Mouse (Mus musculus) hindbrain, embryonic 13.5 days (tissue): ENCODE measurements around the gene G6pc2. TPM values are rescaled to one million over a fixed set of nuclear protein-coding genes. Genes with fewer than 3 reads are reported as not detected.

Experiments
- ATAC-seq: fragments of 200-750 bp; cut with Nextera tagmentation; 2 replicates; pipeline ENCODE4 v1.8.0; 2017; ENCODE audit warnings: moderate TSS enrichment; ENCODE audit not compliant: low FRiP score
- H3K27ac ChIP-seq: fragments of 300-500 bp; sonication (generic); 2 replicates; pipeline ENCODE4 v1.5.1; 2015; ENCODE audit warnings: inconsistent platforms, mild to moderate bottlenecking, moderate library complexity
- H3K27me3 ChIP-seq: fragments of 300-500 bp; sonication (generic); 2 replicates; pipeline ENCODE4 v1.6.1; 2015; ENCODE audit warnings: mild to moderate bottlenecking, inconsistent platforms
- H3K36me3 ChIP-seq: fragments of 300-500 bp; sonication (generic); 2 replicates; pipeline ENCODE4 v1.6.1; 2015; ENCODE audit warnings: mild to moderate bottlenecking, inconsistent platforms
- H3K4me1 ChIP-seq: fragments of 300-500 bp; sonication (generic); replicated peaks from 2 replicates; pipeline ENCODE4 v1.6.1; 2015; ENCODE audit warnings: inconsistent platforms
- H3K4me2 ChIP-seq: fragments of 300-500 bp; sonication (generic); 2 replicates; pipeline ENCODE4 v1.6.1; 2015; ENCODE audit warnings: inconsistent platforms, mild to moderate bottlenecking, moderate library complexity
- H3K4me3 ChIP-seq: fragments of 300-500 bp; sonication (generic); 2 replicates; pipeline ENCODE4 v1.5.1; 2015; ENCODE audit warnings: mild to moderate bottlenecking, inconsistent platforms
- H3K9ac ChIP-seq: fragments of 300-500 bp; sonication (generic); 2 replicates; pipeline ENCODE4 v1.6.1; 2015; ENCODE audit warnings: mild to moderate bottlenecking, inconsistent platforms
- H3K9me3 ChIP-seq: fragments of 300-500 bp; sonication (generic); 2 replicates; pipeline ENCODE4 v1.6.1; 2016; ENCODE audit warnings: inconsistent platforms
- WGBS: fragments of 180-500 bp; shearing (Covaris S2); methylation state at CpG from one replicate; pipeline ENCODE4 v1.1.7; 2015; 5-methylcytosine and 5-hydroxymethylcytosine counted together
- polyA plus RNA-seq: library from polyadenylated mRNA; unstranded; fragments of >200 nt; fragmentation: Nextera tagmentation; extraction: Ambion mirVana; gene quantifications from 2 replicates; pipeline ENCODE4 v1.2.1, GENCODE M21; 2015

G6pc2 gene
- polyA plus RNA-seq, 1 experiment from 2014 or later, result 0.31 TPM

DNA sequence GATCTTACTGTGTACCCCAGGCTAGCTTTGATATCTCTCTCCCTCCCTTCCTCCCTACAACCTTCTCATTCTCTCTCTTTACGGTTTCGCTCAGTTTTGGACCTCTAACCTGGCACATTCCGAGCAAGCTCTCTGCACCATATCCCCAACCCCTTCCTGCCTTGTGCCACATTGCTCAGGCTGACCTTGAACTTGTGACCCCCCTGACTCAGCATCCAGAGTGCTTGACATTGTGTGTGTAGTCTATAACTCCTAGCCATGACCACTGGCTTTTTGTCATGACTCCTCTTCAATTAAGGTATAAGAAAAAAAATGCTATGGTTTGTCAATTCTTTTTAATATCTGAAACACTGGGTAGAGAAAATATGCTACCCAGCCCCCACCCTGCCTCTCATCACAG is 1.2 kb upstream of the G6pc2 start:
- WGBS, result 89% methylated on average over 3 of the region's 3 CpGs
- no peak overlapping the region for H3K4me2 ChIP-seq
- no peaks in the 10 kb centered on the region for H3K27me3 ChIP-seq
- peaks cover 10% of the 10 kb centered on the region for H3K4me1 ChIP-seq
- ATAC-seq, result no peak
- no peaks in the 10 kb centered on the region for H3K9me3 ChIP-seq
- H3K36me3 ChIP-seq, result no peaks in the 10 kb centered on the region
- no peak overlapping the region for H3K4me3 ChIP-seq
- no peak overlapping the region for H3K9ac ChIP-seq
- no peak overlapping the region for H3K27ac ChIP-seq

DNA sequence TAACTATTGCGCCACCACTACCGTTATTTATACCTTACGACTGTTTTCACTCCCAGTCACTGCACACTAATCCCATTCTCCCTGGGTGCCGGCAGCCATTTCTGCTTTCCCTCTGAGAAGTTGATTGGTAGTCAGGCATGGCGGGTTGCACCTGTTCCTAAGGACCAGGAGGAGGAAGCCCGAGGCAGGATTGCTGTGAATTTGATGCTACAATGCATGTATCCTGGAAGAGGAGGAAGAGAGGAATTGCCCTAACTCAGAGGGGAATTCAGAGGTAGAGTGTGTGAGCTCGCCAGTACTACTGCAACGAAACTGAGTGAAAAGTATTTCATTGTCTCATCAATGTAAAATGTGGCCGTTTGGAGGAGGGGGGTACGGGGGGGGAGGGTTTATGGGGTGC is 1.8 kb downstream of the G6pc2 start:
- 77% methylated on average over 10 of the region's 10 CpGs for WGBS
- no peak for ATAC-seq
- Histone ChIP-seq H3K36me3 (no peaks in the 10 kb centered on the region), H3K9ac (no peak overlapping the region), H3K4me1 (peaks cover 11% of the 10 kb centered on the region; the same call in 1 of the 2 replicates), H3K27ac (no peak overlapping the region), H3K9me3 (no peaks in the 10 kb centered on the region), H3K4me2 (no peak overlapping the region), H3K27me3 (no peaks in the 10 kb centered on the region), H3K4me3 (no peak overlapping the region)

DNA sequence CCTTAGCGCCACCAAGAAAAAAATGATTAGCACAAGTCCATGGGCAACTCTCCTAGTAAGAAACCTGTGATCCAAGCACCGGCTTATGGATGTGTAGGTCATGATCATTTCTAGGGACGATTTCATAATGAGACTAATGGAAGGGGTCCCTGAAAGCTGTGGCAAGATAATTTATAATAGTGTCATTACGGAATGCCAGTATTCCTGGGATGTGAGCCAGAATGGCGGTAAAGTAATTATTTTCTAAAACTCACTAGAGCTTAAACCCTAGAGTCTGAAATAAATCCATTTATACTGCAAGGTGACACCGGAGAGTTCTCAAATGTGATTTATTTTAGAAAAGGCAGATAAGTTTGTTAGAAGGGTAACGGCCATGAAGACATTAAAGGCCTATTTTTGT is 4.4 kb downstream of the G6pc2 start:
- Histone ChIP-seq H3K4me1 (peaks cover 16% of the 10 kb centered on the region; the same call in 1 of the 2 replicates), H3K9ac (no peak overlapping the region), H3K27me3 (no peaks in the 10 kb centered on the region), H3K27ac (no peak overlapping the region), H3K4me3 (no peak overlapping the region), H3K36me3 (no peaks in the 10 kb centered on the region), H3K9me3 (no peaks in the 10 kb centered on the region), H3K4me2 (no peak overlapping the region)
- ATAC-seq, result no peak
- 64% methylated on average over 7 of the region's 7 CpGs for WGBS

GRCm38 (mm10) chr2:69221868-69222416 is 11.1 kb downstream of the G6pc2 start:
- Histone ChIP-seq H3K36me3 (no peaks in the 10 kb centered on the region), H3K27ac (no peak overlapping the region), H3K4me2 (no peak overlapping the region), H3K9me3 (no peaks in the 10 kb centered on the region), H3K9ac (no peak overlapping the region), H3K4me3 (no peak overlapping the region), H3K4me1 (peaks cover 8% of the 10 kb centered on the region), H3K27me3 (no peaks in the 10 kb centered on the region)
- WGBS, result 28% methylated on average over 5 of the region's 5 CpGs
- ATAC-seq, result no peak

- no peak overlapping the region for H3K4me2 ChIP-seq
- H3K27me3 ChIP-seq, result no peaks in the 10 kb centered on the region
- H3K9ac ChIP-seq, result no peak overlapping the region
- H3K36me3 ChIP-seq, result no peaks in the 10 kb centered on the region
- ATAC-seq, result no peak
- 57% methylated on average over 10 of the region's 10 CpGs for WGBS
- H3K4me1 ChIP-seq, result peaks cover 8% of the 10 kb centered on the region
- no peaks in the 10 kb centered on the region for H3K9me3 ChIP-seq
- no peak overlapping the region for H3K4me3 ChIP-seq
- no peak overlapping the region for H3K27ac ChIP-seq
Observed at GRCm38 (mm10) chr2:69222815-69223214, 11.9 kb downstream of the G6pc2 start.

DNA sequence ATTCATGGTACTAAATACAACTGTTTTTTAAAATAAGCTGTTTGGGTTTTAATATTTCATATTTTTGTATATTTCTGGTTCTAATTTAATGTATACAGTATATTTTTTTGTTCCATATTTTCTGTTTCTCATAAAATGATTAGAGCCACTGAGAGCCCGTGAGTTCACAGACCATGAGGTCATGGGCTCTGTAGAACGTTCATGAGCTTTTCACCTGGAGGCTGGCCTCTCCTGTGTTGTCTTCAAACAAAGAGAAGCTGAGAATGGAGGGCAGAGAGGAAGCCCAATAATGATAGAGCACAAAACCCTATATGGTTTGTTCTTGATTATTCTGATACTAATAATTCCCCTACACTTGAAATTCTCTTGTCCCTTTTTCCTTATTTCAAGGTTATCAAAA is 13.9 kb downstream of the G6pc2 start:
- no peak for ATAC-seq
- H3K4me2 ChIP-seq, result no peak overlapping the region
- H3K9ac ChIP-seq, result no peak overlapping the region
- no peak overlapping the region for H3K27ac ChIP-seq
- peaks cover 10% of the 10 kb centered on the region for H3K4me1 ChIP-seq
- H3K9me3 ChIP-seq, result no peaks in the 10 kb centered on the region
- H3K27me3 ChIP-seq, result no peaks in the 10 kb centered on the region
- H3K4me3 ChIP-seq, result no peak overlapping the region
- no peaks in the 10 kb centered on the region for H3K36me3 ChIP-seq
- WGBS, result 75% methylated on average over 2 of the region's 2 CpGs

GRCm38 (mm10) chr2:69226876-69227275 is 16.0 kb downstream of the G6pc2 start:
- Histone ChIP-seq H3K36me3 (no peaks in the 10 kb centered on the region), H3K27me3 (no peaks in the 10 kb centered on the region), H3K9ac (no peak overlapping the region), H3K4me1 (peaks cover 8% of the 10 kb centered on the region; the same call in 1 of the 2 replicates), H3K4me2 (no peak overlapping the region), H3K27ac (no peak overlapping the region), H3K9me3 (no peaks in the 10 kb centered on the region), H3K4me3 (no peak overlapping the region)
- 86% methylated on average over 9 of the region's 9 CpGs for WGBS
- no peak for ATAC-seq

- peak; percentile 32; the same call in 1 of the 2 replicates for ATAC-seq
- Histone ChIP-seq H3K27me3 (no peaks in the 10 kb centered on the region), H3K9ac (no peak overlapping the region), H3K4me3 (no peak overlapping the region), H3K9me3 (no peaks in the 10 kb centered on the region), H3K27ac (peak overlapping the region; percentile 66; the same call in 1 of the 2 replicates), H3K4me2 (no peak overlapping the region), H3K36me3 (no peaks in the 10 kb centered on the region), H3K4me1 (0 out of 2 replicates have a peak, but pooled peaks cover 6% of the 10 kb centered on the region)
- WGBS, result 57% methylated on average over 6 of the region's 6 CpGs
Observed at GRCm38 (mm10) chr2:69228635-69229034, 17.8 kb downstream of the G6pc2 start.

- no peak overlapping the region for H3K9ac ChIP-seq
- H3K4me2 ChIP-seq, result no peak overlapping the region
- H3K36me3 ChIP-seq, result no peaks in the 10 kb centered on the region
- H3K27me3 ChIP-seq, result no peaks in the 10 kb centered on the region
- H3K4me1 ChIP-seq, result 0 out of 2 replicates have a peak, but pooled peaks cover 6% of the 10 kb centered on the region
- no peak overlapping the region for H3K4me3 ChIP-seq
- 85% methylated on average over 2 of the region's 2 CpGs for WGBS
- ATAC-seq, result no peak
- H3K9me3 ChIP-seq, result no peaks in the 10 kb centered on the region
- no peak overlapping the region for H3K27ac ChIP-seq
Observed at GRCm38 (mm10) chr2:69230137-69230536, 19.3 kb downstream of the G6pc2 start.

GRCm38 (mm10) chr2:69232101-69232500 is 21.2 kb downstream of the G6pc2 start:
- Histone ChIP-seq H3K4me2 (no peak overlapping the region), H3K4me1 (0 out of 2 replicates have a peak, but pooled peaks cover 6% of the 10 kb centered on the region), H3K27me3 (no peaks in the 10 kb centered on the region), H3K27ac (no peak overlapping the region), H3K4me3 (no peak overlapping the region), H3K9ac (no peak overlapping the region), H3K36me3 (no peaks in the 10 kb centered on the region), H3K9me3 (no peaks in the 10 kb centered on the region)
- ATAC-seq, result no peak

- Histone ChIP-seq H3K9me3 (no peaks in the 10 kb centered on the region), H3K4me3 (no peak overlapping the region)
Observed at GRCm38 (mm10) chr2:69234976-69235678, 24.3 kb downstream of the G6pc2 start.

DNA sequence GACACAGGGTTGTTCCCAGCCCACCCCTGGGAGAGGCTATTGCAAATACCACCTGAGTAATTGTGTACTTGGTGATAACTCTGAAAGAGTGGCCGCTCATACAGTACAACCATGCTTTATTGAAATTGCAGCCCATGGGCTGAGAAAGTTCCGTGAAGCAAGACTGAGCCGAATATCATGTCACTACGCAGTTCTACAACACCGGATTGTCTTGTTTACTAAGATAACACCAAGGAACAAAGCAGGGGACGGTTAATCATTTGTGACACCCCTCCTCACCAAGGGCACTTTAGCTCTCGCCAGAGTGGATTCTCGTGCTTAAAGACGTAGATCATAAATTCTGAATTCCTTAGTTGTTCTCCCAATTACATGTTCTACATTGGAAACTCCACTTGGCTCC is 28.4 kb downstream of the G6pc2 start:
- H3K4me2 ChIP-seq, result no peak overlapping the region
- 79% methylated on average over 9 of the region's 9 CpGs for WGBS
- no peaks in the 10 kb centered on the region for H3K9me3 ChIP-seq
- H3K27me3 ChIP-seq, result no peaks in the 10 kb centered on the region
- no peaks in the 10 kb centered on the region for H3K4me1 ChIP-seq
- H3K36me3 ChIP-seq, result no peaks in the 10 kb centered on the region
- no peak overlapping the region for H3K27ac ChIP-seq
- ATAC-seq, result no peak
- H3K9ac ChIP-seq, result no peak overlapping the region
- H3K4me3 ChIP-seq, result no peak overlapping the region

More at GRCm38 (mm10) chr2:69234976-69235678, 24.3 kb downstream of the G6pc2 start:
- ATAC-seq, result no peak
- Histone ChIP-seq H3K36me3 (no peaks in the 10 kb centered on the region), H3K4me1 (no peaks in the 10 kb centered on the region), H3K9ac (no peak overlapping the region), H3K4me2 (no peak overlapping the region), H3K27ac (no peak overlapping the region), H3K27me3 (no peaks in the 10 kb centered on the region)
- WGBS, result 46% methylated on average over 5 of the region's 5 CpGs

DNA sequence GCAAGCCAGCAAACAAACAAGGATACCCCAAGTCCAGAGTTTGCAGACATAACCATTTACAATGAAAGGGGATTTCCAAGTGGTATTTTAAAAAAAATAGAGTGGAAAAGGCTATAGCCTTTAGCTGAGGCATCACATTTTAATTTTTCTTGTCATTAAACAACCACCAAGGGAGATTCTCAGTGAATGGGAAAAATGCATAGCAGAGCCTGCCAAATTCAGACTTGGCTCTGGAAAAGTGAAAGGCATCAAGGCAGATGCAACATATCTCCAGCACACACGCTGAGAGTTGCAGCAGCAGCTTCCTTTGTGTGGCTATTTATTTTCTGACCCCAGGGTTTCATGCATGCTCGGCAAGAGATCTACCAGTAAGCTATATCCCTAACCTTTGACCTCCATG is 34.1 kb downstream of the G6pc2 start:
- no peaks in the 10 kb centered on the region for H3K36me3 ChIP-seq
- no peaks in the 10 kb centered on the region for H3K27me3 ChIP-seq
- WGBS, result 20% methylated on average over 2 of the region's 2 CpGs
- no peaks in the 10 kb centered on the region for H3K9me3 ChIP-seq
- H3K4me1 ChIP-seq, result peaks cover 11% of the 10 kb centered on the region
- H3K4me2 ChIP-seq, result no peak overlapping the region
- no peak for ATAC-seq
- no peak overlapping the region for H3K27ac ChIP-seq
- H3K9ac ChIP-seq, result no peak overlapping the region
- H3K4me3 ChIP-seq, result no peak overlapping the region
